Mouse (Mus musculus): ENCODE measurements around the gene Loxl1. TPM values are rescaled to one million over a fixed set of nuclear protein-coding genes. Genes with fewer than 3 reads are reported as not detected.
A peak's percentile ranks its signal among the peaks of the same experiment; 100 is the strongest.

The Loxl1 gene
- not detected in 2 replicates for polyA plus RNA-seq (2012; ENCODE audit: insufficient read depth, low replicate concordance)

DNA sequence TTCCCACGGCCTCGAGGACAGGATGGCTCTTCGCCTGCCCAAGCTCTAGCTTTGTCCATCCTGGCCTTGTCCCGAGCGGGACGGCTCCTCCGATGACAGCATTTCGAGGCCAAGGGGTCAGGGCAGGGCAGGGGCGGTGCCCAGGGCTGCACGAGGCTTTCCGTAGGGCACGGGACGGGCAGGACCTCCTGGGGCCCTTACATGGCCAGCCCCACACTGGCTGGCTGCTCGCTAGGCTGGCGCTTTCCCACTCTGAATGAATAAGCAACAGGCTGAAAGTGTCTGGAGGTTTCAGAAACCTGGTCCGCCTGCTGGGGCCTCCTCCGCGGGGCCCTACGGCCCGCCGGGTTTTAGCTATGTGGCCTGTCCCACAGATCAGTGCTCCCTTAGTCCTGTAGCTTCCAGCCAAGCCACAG, at the start of gene Loxl1:
Gene Loxl1, minus strand, starts transcription at position 243 of the 416 bp plus-strand sequence.
- peaks cover 4% of the 10 kb centered on the region; the same call in 1 of the 2 replicates for H3K9me3 ChIP-seq
- peak within 1 kb of the TSS; percentile 72 for H3K4me3 ChIP-seq (replicated peaks)
- TF ChIP-seq FLI1 (IDR thresholded peaks at IDR 0.05; ENCODE audit: low read length) (no peak), GATA1 (IDR thresholded peaks at IDR 0.05; ENCODE audit: borderline replicate concordance, low read length) (no peak)
- H3K4me1 ChIP-seq, result peaks cover 11% of the 10 kb centered on the region; the same call in 1 of the 2 replicates
- peaks cover 89% of the 10 kb centered on the region for H3K27me3 ChIP-seq (replicated peaks)
- no peaks in the 10 kb centered on the region for H3K36me3 ChIP-seq (replicated peaks; ENCODE audit: low read length)

DNA sequence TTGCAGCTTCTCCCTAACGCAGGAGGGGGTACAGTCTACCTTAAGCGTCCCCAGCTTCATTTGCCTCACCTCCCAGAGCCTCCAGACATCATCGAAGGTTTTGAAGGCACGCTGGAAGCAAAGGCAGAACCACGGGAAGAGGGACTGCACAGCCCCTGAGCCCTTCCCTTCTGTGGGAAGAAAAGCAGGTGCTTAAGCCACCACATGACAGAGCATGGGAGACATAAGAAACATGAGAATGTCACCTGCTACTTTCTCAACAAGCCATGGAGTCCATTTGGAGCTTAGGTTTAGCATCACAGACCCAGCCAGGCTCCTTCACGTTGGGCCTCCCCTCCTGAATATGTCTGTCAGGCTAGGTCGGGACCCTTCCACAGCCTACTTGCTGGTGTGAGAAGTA, 49.0 kb upstream of the Loxl1 start:
- TF ChIP-seq GATA1 (IDR thresholded peaks at IDR 0.05; ENCODE audit: borderline replicate concordance, low read length) (no peak), FLI1 (IDR thresholded peaks at IDR 0.05; ENCODE audit: low read length) (no peak)
- peaks cover 8% of the 10 kb centered on the region for H3K9me3 ChIP-seq

DNA sequence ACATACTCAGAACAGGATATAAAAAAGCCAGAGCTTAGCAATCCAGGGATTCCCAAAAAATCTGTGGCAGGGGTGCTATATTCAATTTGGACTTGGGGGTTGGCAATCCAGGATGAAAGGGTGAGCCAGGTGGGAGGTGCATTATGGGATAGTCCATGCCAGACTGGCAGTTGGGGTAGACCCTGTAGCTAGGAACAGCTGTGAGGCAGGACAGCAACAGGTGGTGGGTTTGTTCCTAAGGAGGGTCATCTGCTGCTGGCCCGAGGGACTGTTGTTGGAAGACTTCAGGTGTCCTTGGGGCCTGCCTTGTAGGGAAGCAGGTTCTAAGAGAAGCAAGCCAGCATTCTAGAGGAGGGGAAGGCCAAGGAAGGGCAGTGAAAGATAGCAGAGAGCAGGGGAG, 48.4 kb upstream of the Loxl1 start:
- Histone ChIP-seq H3K4me3 (replicated peaks) (no peak overlapping the region), H3K4me1 (no peaks in the 10 kb centered on the region), H3K36me3 (replicated peaks; ENCODE audit: low read length) (no peaks in the 10 kb centered on the region), H3K27me3 (replicated peaks) (peaks cover 61% of the 10 kb centered on the region), H3K9me3 (peaks cover 8% of the 10 kb centered on the region)
- TF ChIP-seq FLI1 (IDR thresholded peaks at IDR 0.05; ENCODE audit: low read length) (no peak), GATA1 (IDR thresholded peaks at IDR 0.05; ENCODE audit: borderline replicate concordance, low read length) (no peak)

More for the DNA sequence above, 49.0 kb upstream of the Loxl1 start:
- Histone ChIP-seq H3K36me3 (replicated peaks; ENCODE audit: low read length) (no peaks in the 10 kb centered on the region), H3K4me3 (replicated peaks) (no peak overlapping the region), H3K4me1 (no peaks in the 10 kb centered on the region), H3K27me3 (replicated peaks) (peaks cover 64% of the 10 kb centered on the region)

DNA sequence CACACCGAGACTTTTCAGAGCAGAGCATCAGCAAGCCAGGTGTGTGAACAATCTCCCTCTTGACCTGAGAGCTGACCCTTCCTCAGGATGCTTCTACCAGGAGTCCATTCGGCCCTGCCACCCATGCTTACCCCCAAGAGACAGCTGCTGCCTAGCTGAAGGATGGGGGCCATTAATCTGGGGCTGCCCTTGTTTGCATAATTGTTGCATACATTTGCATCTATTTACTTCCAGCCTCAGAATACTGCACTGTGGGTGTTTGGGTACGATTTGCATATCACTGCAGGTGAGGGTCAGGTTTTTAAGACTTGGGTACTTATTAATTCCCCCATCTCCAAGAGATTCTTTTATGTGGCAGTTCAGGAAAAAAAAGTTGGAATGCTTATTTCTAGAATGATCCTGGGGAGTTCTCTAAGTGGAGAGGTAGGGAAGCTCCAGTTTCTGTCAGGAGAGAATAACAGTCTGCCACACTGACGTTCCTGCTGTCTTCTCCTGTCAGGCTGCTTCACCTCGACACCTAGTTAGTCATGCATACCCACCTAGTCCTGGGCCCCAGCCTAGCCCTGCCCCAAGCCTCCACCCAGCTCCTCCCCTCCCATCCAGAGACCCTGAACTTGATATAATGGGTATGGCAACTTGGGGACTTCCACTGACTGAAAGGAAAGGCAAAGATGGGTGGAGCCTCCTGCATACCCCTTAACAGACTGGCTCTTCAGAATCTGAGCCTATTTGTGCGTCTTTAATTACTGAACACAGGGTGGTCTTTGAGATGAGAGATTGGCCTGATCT, 42.5 kb upstream of the Loxl1 start:
- Histone ChIP-seq H3K4me1 (no peaks in the 10 kb centered on the region), H3K36me3 (replicated peaks; ENCODE audit: low read length) (no peaks in the 10 kb centered on the region), H3K4me3 (replicated peaks) (no peak overlapping the region), H3K27me3 (replicated peaks) (peaks cover 27% of the 10 kb centered on the region), H3K9me3 (no peaks in the 10 kb centered on the region)
- TF ChIP-seq FLI1 (IDR thresholded peaks at IDR 0.05; ENCODE audit: low read length) (no peak), GATA1 (IDR thresholded peaks at IDR 0.05; ENCODE audit: borderline replicate concordance, low read length) (no peak)

DNA sequence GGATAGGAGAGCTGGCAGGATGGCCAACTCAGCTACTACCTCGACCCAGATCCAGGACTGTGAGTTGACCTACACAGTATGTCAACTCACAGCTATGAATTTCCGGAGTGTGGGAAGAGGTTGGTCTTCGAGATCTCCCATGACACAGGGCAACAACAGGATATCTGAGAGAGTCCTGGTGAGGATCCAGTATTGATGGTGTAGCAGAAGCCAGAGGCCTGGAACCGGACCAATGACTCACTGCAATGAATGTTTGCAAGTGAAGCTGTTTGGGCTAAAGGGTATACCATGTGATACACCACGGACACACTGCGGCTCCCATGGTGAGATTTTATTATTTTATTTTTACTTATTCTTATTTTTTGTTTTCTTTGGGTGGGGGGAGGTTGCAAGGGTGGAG, 41.7 kb upstream of the Loxl1 start:
- Histone ChIP-seq H3K27me3 (replicated peaks) (peaks cover 25% of the 10 kb centered on the region), H3K4me3 (replicated peaks) (no peak overlapping the region), H3K9me3 (no peaks in the 10 kb centered on the region), H3K4me1 (no peaks in the 10 kb centered on the region), H3K36me3 (replicated peaks; ENCODE audit: low read length) (no peaks in the 10 kb centered on the region)
- TF ChIP-seq GATA1 (IDR thresholded peaks at IDR 0.05; ENCODE audit: borderline replicate concordance, low read length) (no peak), FLI1 (IDR thresholded peaks at IDR 0.05; ENCODE audit: low read length) (no peak)

DNA sequence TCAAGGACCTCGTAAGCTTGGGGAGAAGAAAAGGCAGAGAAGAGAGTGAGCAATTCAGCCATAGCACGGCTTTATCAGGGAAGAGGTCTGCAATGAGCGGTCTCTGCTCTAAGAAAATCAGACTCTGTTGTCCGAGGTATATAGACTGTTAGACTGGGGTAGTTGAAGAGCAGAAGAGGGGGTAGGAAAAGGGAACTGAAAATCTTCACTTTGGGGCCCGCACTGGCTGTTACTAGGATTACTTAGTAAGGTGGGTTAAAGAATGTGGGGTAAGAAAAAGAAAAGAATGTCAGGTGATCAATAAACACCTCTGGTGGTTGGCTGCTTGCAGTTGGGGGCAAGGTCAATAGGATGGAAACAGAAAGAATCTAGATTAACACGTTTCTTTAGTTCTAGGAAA, 40.2 kb upstream of the Loxl1 start:
- no peaks in the 10 kb centered on the region for H3K4me1 ChIP-seq
- H3K9me3 ChIP-seq, result no peaks in the 10 kb centered on the region
- TF ChIP-seq FLI1 (IDR thresholded peaks at IDR 0.05; ENCODE audit: low read length) (no peak), GATA1 (IDR thresholded peaks at IDR 0.05; ENCODE audit: borderline replicate concordance, low read length) (no peak)
- H3K36me3 ChIP-seq (replicated peaks; ENCODE audit: low read length), result no peaks in the 10 kb centered on the region
- no peak overlapping the region for H3K4me3 ChIP-seq (replicated peaks)
- H3K27me3 ChIP-seq (replicated peaks), result peaks cover 22% of the 10 kb centered on the region

DNA sequence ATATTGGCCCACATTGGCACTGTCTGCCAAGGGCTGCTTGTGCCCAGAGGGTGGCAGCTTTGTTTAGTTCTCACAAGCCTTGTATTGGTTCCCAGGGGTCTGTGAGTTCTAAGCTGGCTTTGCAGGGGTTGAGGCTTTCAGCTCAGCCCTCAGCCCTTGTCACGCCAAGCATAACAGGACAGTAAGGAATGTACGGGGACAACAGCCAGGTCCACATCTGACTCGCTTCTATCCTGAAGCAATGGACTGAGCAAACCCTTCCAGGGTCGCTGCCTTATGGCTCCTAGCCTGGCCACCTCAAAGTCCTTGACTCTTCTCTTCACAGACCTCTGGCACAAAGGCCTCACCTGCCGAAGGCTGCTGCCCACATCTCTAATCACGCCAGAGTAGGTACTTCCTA, 34.8 kb upstream of the Loxl1 start:
- Histone ChIP-seq H3K36me3 (replicated peaks; ENCODE audit: low read length) (no peaks in the 10 kb centered on the region), H3K4me1 (no peaks in the 10 kb centered on the region), H3K9me3 (no peaks in the 10 kb centered on the region), H3K27me3 (replicated peaks) (peaks cover 45% of the 10 kb centered on the region), H3K4me3 (replicated peaks) (no peak overlapping the region)
- no peak for TF ChIP-seq GATA1 (IDR thresholded peaks at IDR 0.05; ENCODE audit: borderline replicate concordance, low read length)

DNA sequence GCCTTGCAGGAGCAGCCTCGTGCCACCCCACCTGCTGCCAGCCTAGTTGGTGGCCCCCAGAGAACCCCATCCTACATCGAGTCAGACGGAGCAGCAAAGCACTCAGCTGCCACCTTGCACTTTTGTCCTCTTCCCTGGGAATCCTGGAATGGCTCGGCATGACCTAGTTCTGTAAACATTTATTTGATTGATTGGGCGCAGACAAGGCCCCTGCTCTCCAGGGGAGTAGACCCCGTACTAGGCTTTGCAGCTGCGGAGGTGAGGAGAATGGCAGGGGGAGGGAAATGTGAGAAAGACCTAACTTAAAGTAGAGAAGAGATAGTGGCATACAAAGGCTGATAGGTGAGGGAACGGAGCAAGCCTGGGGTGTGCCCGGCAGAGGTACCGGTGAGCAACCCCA, 33.5 kb upstream of the Loxl1 start:
- Histone ChIP-seq H3K36me3 (replicated peaks; ENCODE audit: low read length) (no peaks in the 10 kb centered on the region), H3K4me3 (replicated peaks) (no peak overlapping the region), H3K9me3 (no peaks in the 10 kb centered on the region), H3K27me3 (replicated peaks) (peaks cover 47% of the 10 kb centered on the region), H3K4me1 (no peaks in the 10 kb centered on the region)
- TF ChIP-seq GATA1 (IDR thresholded peaks at IDR 0.05; ENCODE audit: borderline replicate concordance, low read length) (no peak), FLI1 (IDR thresholded peaks at IDR 0.05; ENCODE audit: low read length) (no peak)

DNA sequence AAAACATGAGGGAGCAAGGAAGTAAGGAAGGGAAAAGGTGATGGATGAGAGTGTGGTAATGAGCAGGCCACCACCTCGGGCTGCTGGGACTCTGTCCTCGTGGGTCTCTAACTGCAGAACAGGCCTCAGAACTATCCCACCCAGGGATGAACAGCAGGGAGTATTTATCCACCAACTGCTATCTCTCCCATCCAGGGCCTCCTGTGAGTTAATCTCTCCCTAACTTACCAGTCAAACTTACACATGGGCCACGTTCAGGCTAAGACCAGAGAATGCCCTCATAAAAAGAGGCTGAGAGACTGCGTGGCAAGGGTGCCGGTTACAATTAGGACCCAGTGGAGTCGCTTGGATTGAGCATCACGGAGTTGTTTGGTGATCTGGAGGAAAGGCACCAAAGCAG, 33.0 kb upstream of the Loxl1 start:
- H3K27me3 ChIP-seq (replicated peaks), result peaks cover 48% of the 10 kb centered on the region
- no peak for TF ChIP-seq FLI1 (IDR thresholded peaks at IDR 0.05; ENCODE audit: low read length)
- TF ChIP-seq GATA1 (IDR thresholded peaks at IDR 0.05; ENCODE audit: borderline replicate concordance, low read length), result no peak
- no peaks in the 10 kb centered on the region for H3K4me1 ChIP-seq
- H3K36me3 ChIP-seq (replicated peaks; ENCODE audit: low read length), result no peaks in the 10 kb centered on the region
- H3K9me3 ChIP-seq, result no peaks in the 10 kb centered on the region
- H3K4me3 ChIP-seq (replicated peaks), result no peak overlapping the region

DNA sequence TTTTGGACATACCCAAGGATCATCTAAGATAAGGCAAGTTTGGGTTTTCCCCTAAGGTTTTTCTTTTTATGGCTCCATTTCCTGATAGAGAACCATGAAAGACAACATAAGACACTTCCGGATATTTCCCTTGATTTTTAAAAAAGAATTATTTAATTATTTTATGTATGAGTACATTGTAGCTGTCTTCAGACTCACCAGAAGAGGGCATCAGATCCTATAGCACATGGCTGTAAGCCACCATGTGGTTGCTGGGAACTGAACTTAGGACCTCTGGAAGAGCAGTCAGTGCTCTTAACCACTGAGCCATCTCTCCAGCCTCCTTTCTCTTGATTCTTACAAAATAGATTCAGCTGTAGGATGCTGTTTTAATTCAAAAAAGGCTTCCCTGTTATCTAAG, 28.8 kb upstream of the Loxl1 start:
- H3K9me3 ChIP-seq, result no peaks in the 10 kb centered on the region
- no peaks in the 10 kb centered on the region for H3K4me1 ChIP-seq
- no peaks in the 10 kb centered on the region for H3K36me3 ChIP-seq (replicated peaks; ENCODE audit: low read length)
- no peak overlapping the region for H3K4me3 ChIP-seq (replicated peaks)
- H3K27me3 ChIP-seq (replicated peaks), result peaks cover 30% of the 10 kb centered on the region
- no peak for TF ChIP-seq FLI1 (IDR thresholded peaks at IDR 0.05; ENCODE audit: low read length)
- no peak for TF ChIP-seq GATA1 (IDR thresholded peaks at IDR 0.05; ENCODE audit: borderline replicate concordance, low read length)
